8 mouse cellular contexts compared by ENCODE assay signal in genomic region chr4:129513086-129513767, GRCm38 (mm10). TPM values are rescaled to one million over a fixed set of nuclear protein-coding genes. Genes with fewer than 3 reads are reported as not detected.
A peak's percentile ranks its signal among the peaks of the same experiment; 100 is the strongest.
DNase-seq lines count a peak whose midpoint lies in the region; ATAC-seq and TF ChIP-seq lines count a peak whose summit lies in the region.

Marcksl1 (plus strand) TSS chr4:129513581.

- peak within 1 kb of the TSS; percentile 79 for H3K4me2 ChIP-seq in hindbrain, embryonic 16.5 days (ENCODE audit: low read length)

- peak; percentile 95 for DNase-seq in Muller cell, postnatal 12 days (ENCODE audit: inconsistent ontology term)
- DNase-seq in gastrocnemius, adult 2 months: peak; percentile 78
- DNase-seq in left cerebral cortex, adult 11 months (ENCODE audit: low spot score): peak; percentile 69
- DNase-seq in lung, postnatal 36 days: peak; percentile 92
- DNase-seq in retina, postnatal 1 day: peak; percentile 96
- peak; percentile 78 to 89 for DNase-seq in urinary bladder, adult 18-20 months (ENCODE audit: low spot score in 2 of 2)

- H3K4me1 ChIP-seq in hindbrain, embryonic 16.5 days (ENCODE audit: control insufficient read depth, insufficient read depth, low read depth, low read length): peaks cover 23% of the 10 kb centered on the region

- 4% methylated on average over 47 of the region's 47 CpGs for WGBS in hindbrain, embryonic 16.5 days

- no peaks in the 10 kb centered on the region for H3K27me3 ChIP-seq in hindbrain, embryonic 16.5 days (replicated peaks; ENCODE audit: control insufficient read depth, insufficient read depth, low read length)

- H3K27ac ChIP-seq in gastrocnemius, adult 2 months: peak within 1 kb of the TSS; percentile 49
- peak within 1 kb of the TSS; percentile 98 for H3K27ac ChIP-seq in hindbrain, embryonic 16.5 days (ENCODE audit: low read depth, low read length)

- no peaks in the 10 kb centered on the region for H3K9me3 ChIP-seq in hindbrain, embryonic 16.5 days (ENCODE audit: control insufficient read depth, low read length)

- peak within 1 kb of the TSS; percentile 100 for H3K9ac ChIP-seq in hindbrain, embryonic 16.5 days (ENCODE audit: low read depth, low read length)

- H3K4me3 ChIP-seq in gastrocnemius, adult 2 months: peak within 1 kb of the TSS; percentile 79
- peak within 1 kb of the TSS; percentile 99 for H3K4me3 ChIP-seq in hindbrain, embryonic 16.5 days (ENCODE audit: low read length)

- peak; percentile 80 for ATAC-seq in common myeloid progenitor, adult 5-6 weeks (replicated peaks; ENCODE audit: low read depth, poor library complexity, severe bottlenecking)
- ATAC-seq in hindbrain, embryonic 16.5 days: peak; percentile 84

- no peak for TF ChIP-seq CTCF in gastrocnemius, adult 2 months (IDR thresholded peaks at IDR 0.05)

- peaks cover 6% of the 10 kb centered on the region for H3K36me3 ChIP-seq in hindbrain, embryonic 16.5 days (ENCODE audit: control insufficient read depth, insufficient read depth, low read length)

- intact Hi-C loops in gastrocnemius, adult 2 months (cut with DNase I): no loop called here

RNA-seq across cellular contexts. Expression of gene Marcksl1, which starts in this region (rescaled TPM):
- total RNA-seq in common myeloid progenitor, adult 5-6 weeks (2017): 80.7 and 93.1 TPM in 2 replicates
- 1 to 10 TPM in 1 of 2 experiments, under 1 TPM in 1; 0.69 to 1.1 TPM for total RNA-seq in gastrocnemius, adult 2 months (2021)
- 1,546 and 1,575 TPM in 2 replicates for polyA plus RNA-seq in hindbrain, embryonic 16.5 days (2015; fragmentation: Nextera tagmentation; extraction: Ambion mirVana)

Comparison
In these comparisons a context has a peak if more than half of its experiments do, and no peak if none do; other contexts are left out.
1. Peak in every context shown above with its lines: DNase-seq, ATAC-seq, H3K4me3 ChIP-seq and H3K27ac ChIP-seq.
2. RNA of gene Marcksl1 (total RNA-seq): 80.7 to 93.1 TPM in common myeloid progenitor, adult 5-6 weeks; 0.69 to 1.1 TPM in gastrocnemius, adult 2 months; every median in the first group is over 10 times any median in the second.